ENCODE assay signal across 15 mouse cellular contexts in the genomic region with DNA sequence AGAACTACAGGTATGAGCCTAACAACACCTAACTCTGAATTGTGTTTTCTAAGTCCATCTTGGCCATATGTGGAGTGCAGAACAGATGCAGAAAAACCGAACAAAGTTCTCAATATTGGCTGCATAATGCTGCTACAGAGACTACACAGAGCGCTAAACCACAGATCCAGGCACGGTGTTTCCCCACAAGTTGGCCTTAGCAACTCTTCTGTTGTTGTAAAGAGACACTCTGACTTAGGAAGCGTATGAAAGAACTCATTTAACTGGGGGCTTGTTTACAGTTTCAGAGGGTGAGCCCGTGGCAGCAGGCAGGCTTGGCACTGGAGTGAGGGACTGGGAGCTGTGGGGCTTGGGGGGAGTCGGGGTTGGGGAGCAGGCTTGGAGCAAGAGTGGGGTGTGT.
"Had no signal": no experiment of that assay in that cellular context is flagged by ENCODE, and none has a peak within 500 bp of the region (broad histone marks: within the 10 kb centered on the region; RNA-seq: fewer than 3 reads in every experiment).

No protein-coding gene starts in this region.

- H3K4me2 ChIP-seq: limb, embryonic 15.5 days; liver, embryonic 11.5 days; lung, embryonic 14.5 days; midbrain, embryonic 13.5 days had no signal

- H3K27ac ChIP-seq: kidney, postnatal 0 days; limb, embryonic 15.5 days; liver, embryonic 14.5 days; macrophage; midbrain, embryonic 13.5 days had no signal

- H3K4me3 ChIP-seq: limb, embryonic 15.5 days; midbrain, embryonic 13.5 days had no signal

- DNase-seq: kidney, adult 2 months; kidney, postnatal 25 days; layer of hippocampus, adult 9-11 months; left cerebral cortex, postnatal 4 days; liver, postnatal 0 days; lung, embryonic 14.5 days; thymus, adult 2 months; thymus, postnatal 14 days; thymus, postnatal 4 days had no signal

- H3K9ac ChIP-seq: limb, embryonic 15.5 days; liver, embryonic 14.5 days; liver, postnatal 0 days; lung, embryonic 14.5 days; midbrain, embryonic 13.5 days had no signal

- H3K27me3 ChIP-seq: limb, embryonic 15.5 days had no signal

- H3K9me3 ChIP-seq: limb, embryonic 15.5 days; midbrain, embryonic 13.5 days had no signal

- H3K36me3 ChIP-seq: limb, embryonic 15.5 days; midbrain, embryonic 13.5 days had no signal
